Mouse (Mus musculus) embryonic facial prominence, embryonic 10.5 days (tissue): ENCODE results near the gene Nanp. TPM values are rescaled to one million over a fixed set of nuclear protein-coding genes. Genes with fewer than 3 reads are reported as not detected.
A peak's percentile ranks its signal among the peaks of the same experiment; 100 is the strongest.

ENCODE experiments used
- DNase-seq: peaks from one replicate; pipeline ENCODE4 v3.0.0-alpha.2; 2017; ENCODE audit warnings: low spot score
- H3K27ac ChIP-seq: fragments of 300-500 bp; sonication (generic); replicated peaks from 2 replicates; pipeline ENCODE4 v1.5.1; 2016; ENCODE audit warnings: mild to moderate bottlenecking
- H3K27me3 ChIP-seq: fragments of 300-500 bp; sonication (generic); replicated peaks from 2 replicates; pipeline ENCODE4 v1.6.1; 2016; ENCODE audit warnings: low read depth, mild to moderate bottlenecking; ENCODE audit not compliant: poor library complexity, severe bottlenecking
- H3K36me3 ChIP-seq: fragments of 300-500 bp; sonication (generic); replicated peaks from 2 replicates; pipeline ENCODE4 v1.6.1; 2016; ENCODE audit warnings: mild to moderate bottlenecking, moderate library complexity
- H3K4me1 ChIP-seq: fragments of 300-500 bp; sonication (generic); 2 replicates; pipeline ENCODE4 v1.6.1; 2016
- H3K4me3 ChIP-seq: fragments of 300-500 bp; sonication (generic); 2 replicates; pipeline ENCODE4 v1.5.1; 2016; ENCODE audit warnings: mild to moderate bottlenecking, moderate library complexity
- H3K9me3 ChIP-seq: fragments of 300-500 bp; sonication (generic); 2 replicates; pipeline ENCODE4 v1.6.1; 2016; ENCODE audit warnings: mild to moderate bottlenecking
- WGBS: fragments of 180-500 bp; shearing (Covaris S2); methylation state at CpG from one replicate; pipeline ENCODE4 v1.1.7; 2016; 5-methylcytosine and 5-hydroxymethylcytosine counted together
- polyA plus RNA-seq: library from polyadenylated mRNA; unstranded; fragments of >200 nt; fragmentation: Nextera tagmentation; extraction: Ambion mirVana; gene quantifications from 2 replicates; pipeline ENCODE4 v1.2.1, GENCODE M21; 2016

The Nanp gene
- 49.1 and 49.5 TPM in 2 replicates for polyA plus RNA-seq

DNA sequence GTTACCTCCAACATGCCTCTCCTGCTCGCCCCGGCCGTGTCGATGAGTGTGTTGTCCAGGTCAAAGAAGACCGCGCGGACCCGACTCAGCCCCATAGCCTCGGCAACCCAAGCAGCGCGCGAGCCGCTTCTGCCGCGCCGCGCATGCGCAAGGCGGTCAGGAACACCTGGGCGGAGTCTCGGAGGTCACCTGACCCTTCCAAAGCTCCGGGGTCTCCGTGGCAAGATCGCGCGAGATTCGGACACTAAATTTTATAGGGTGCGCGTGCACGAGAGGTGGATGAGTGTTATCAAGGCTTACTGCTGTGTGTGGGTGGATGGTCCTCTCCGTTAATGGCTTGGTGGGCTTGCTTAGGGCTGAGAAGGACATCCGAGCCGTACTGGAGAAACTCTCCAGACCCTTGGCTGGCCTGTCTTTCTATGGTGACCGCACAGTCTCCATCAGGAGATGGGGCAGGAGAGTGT is at the start of gene Nanp, which contains the start of gene Ninl:
TSS of gene Nanp (minus strand) at position 167 of the 464 bp plus-strand sequence.
TSS of gene Ninl (minus strand) at position 151 of the 464 bp plus-strand sequence.
- WGBS, result 2% methylated on average over 34 of the region's 34 CpGs
- Histone ChIP-seq H3K27me3 (no peaks in the 10 kb centered on the region), H3K9me3 (no peaks in the 10 kb centered on the region), H3K27ac (peak within 1 kb of the TSS; percentile 98), H3K4me1 (peaks cover 14% of the 10 kb centered on the region), H3K36me3 (no peaks in the 10 kb centered on the region; the same call in 1 of the 2 replicates), H3K4me3 (peak within 1 kb of the TSS; percentile 95)
- DNase-seq, result peak; percentile 95

DNA sequence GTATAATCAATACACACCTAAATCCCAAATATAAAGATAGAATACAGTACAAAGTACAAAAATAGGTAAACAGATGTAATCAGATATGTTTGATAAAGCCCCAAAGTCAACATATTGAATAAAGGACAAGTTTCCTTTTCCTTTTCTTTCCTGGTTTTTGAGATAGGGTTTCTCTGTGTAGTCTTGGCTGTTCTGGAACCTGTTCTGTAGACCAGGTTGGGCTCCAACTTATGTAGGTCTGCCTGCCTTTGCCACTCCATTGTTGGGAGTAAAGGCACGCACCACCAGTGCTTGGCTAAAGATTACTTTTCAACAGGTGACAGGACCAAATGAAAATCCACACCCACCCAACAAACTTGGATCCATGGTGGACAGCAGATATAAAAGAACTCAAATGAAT is 17.4 kb upstream of the Nanp start:
- Histone ChIP-seq H3K4me3 (no peak overlapping the region), H3K36me3 (no peaks in the 10 kb centered on the region), H3K9me3 (0 out of 2 replicates have a peak, but pooled peaks cover 4% of the 10 kb centered on the region), H3K4me1 (no peaks in the 10 kb centered on the region), H3K27me3 (no peaks in the 10 kb centered on the region), H3K27ac (no peak overlapping the region)
- WGBS, result 95% methylated on average over 1 of the region's 1 CpGs
- no peak for DNase-seq

DNA sequence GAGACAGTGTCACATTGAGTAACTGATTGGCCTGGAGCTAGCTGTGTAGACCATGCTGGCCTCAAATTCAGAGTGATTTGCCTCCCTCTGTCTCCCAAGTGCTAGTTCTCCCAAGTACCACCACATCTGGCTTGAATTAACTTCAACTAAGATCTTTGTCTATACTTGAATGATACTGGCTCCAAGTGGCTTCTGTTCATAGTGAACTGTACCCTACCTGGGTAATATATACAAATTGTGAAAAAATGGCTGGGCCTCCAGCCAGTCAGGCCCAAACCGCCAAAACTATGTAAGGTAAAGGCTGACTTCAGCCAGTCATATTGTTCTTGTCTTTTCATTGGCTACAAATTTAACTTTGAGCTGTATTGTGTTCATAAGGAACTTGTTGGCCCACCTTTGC is 1.2 kb upstream of the Nanp start:
- Histone ChIP-seq H3K4me3 (no peak overlapping the region), H3K9me3 (no peaks in the 10 kb centered on the region)

DNA sequence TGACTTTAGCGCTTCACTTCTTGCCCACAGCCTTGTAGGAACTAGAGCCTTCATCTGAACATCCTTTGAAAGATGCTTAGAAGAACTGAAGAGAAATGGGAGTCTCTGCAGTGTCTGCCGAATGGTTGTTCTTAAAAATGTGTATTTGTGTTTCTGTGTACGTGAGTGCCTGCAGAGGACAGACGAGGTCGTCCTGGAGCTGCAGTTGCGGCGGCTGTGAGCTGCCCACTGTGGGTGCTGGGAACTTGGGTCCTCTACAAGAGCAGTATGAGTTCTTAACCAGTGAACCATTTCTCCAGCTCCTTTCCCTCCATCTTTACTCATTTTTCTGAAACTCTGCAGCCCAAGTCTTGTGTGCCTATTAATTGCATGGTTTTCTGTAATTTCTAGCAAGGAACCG is 528 bp upstream of the Nanp start:
- no peaks in the 10 kb centered on the region for H3K36me3 ChIP-seq
- 54% methylated on average over 8 of the region's 8 CpGs for WGBS
- H3K27me3 ChIP-seq, result no peaks in the 10 kb centered on the region
- peaks cover 14% of the 10 kb centered on the region for H3K4me1 ChIP-seq
- DNase-seq, result no peak
- peak overlapping the region; percentile 95 for H3K4me3 ChIP-seq
- H3K27ac ChIP-seq, result peak overlapping the region; percentile 98
- no peaks in the 10 kb centered on the region for H3K9me3 ChIP-seq

More for the DNA sequence above, 1.2 kb upstream of the Nanp start:
- Histone ChIP-seq H3K27ac (no peak overlapping the region), H3K4me1 (peaks cover 14% of the 10 kb centered on the region), H3K27me3 (no peaks in the 10 kb centered on the region), H3K36me3 (no peaks in the 10 kb centered on the region)
- WGBS, result 94% methylated on average over 1 of the region's 1 CpGs
- no peak for DNase-seq

DNA sequence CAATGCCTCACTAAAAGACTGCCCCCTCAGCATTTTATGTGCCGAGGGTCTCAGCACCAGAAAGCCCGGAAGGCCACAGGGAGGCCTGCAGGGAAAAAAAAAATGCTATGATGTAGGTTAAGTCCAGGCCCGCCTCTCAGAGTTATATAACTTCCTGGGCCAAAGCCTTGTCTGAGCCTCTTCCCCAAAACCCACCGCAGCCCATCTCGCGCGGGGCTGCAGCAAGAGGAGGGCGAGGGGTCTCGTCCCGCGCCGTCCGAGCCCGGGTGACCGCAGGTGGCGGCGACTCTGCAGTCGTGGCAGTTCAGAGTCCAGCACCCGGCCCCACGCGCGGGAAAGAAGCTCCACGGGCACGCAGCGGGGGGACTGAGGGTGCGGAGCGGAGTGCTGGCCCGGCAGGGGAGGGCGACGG is 381 bp downstream of the Nanp start:
- H3K4me1 ChIP-seq, result peaks cover 14% of the 10 kb centered on the region

DNA sequence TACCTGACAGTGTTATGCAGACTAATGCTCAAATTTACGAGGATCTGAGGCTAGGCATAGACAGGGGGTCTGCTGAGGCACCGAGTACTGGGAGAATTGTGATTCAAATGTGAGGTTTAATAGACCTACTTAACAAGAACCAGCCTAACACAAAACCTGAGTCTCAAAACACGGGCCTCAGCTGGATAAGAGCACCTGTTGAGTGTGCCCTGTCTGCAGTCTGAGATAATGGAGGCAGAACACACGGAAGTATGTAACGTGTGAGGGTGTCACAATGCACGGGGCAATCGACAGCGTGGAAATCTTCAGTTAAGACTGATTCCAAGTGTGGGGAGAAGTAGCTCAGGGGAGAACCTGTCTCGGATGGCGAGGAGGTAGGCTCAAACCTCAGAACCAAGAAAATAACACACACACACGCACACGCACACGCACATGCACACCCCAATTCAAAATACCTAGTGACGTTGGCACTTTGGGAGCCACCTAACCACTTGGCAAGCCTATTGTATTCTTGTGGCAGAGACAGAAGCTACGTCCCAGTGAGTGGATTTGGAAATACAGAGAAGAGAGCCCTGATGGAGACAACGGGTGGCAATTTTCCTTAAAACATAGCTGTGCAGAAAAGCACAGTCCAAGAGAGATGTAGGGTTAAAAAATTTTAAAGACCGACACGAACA is 1.2 kb downstream of the Nanp start:
- WGBS, result 77% methylated on average over 18 of the region's 18 CpGs

More for the DNA sequence above, 381 bp downstream of the Nanp start:
- Histone ChIP-seq H3K4me3 (peak overlapping the region; percentile 95), H3K36me3 (no peaks in the 10 kb centered on the region; the same call in 1 of the 2 replicates), H3K27ac (peak overlapping the region; percentile 98), H3K27me3 (no peaks in the 10 kb centered on the region), H3K9me3 (no peaks in the 10 kb centered on the region)
- WGBS, result 1% methylated on average over 30 of the region's 30 CpGs
- DNase-seq, result peak; percentile 68

DNA sequence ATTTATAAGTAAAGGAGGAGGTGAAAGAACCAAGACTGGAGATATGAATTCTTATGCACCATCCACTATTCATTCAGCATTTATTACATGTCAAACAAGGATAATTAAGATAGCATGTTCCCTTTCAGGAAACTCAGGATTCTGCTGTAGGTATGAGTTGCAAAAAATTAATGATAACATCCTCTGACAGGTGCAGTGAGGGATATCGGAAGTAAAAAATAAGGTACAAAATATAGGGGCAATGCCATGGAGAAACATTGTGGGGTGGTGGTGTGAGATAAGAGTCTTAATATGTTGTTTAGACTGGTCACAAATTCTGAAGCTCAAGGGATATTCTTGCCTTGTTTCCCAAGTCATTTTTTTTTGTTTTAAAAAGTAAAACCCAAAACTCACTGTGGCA is 1.9 kb downstream of the Nanp start:
- H3K27ac ChIP-seq, result no peak overlapping the region
- peaks cover 14% of the 10 kb centered on the region for H3K4me1 ChIP-seq
- H3K9me3 ChIP-seq, result no peaks in the 10 kb centered on the region
- peaks cover 8% of the 10 kb centered on the region; the same call in 1 of the 2 replicates for H3K36me3 ChIP-seq
- no peaks in the 10 kb centered on the region for H3K27me3 ChIP-seq
- peak overlapping the region; percentile 95 for H3K4me3 ChIP-seq
- WGBS, result 97% methylated on average over 1 of the region's 1 CpGs
- no peak for DNase-seq

More for the DNA sequence above, 1.2 kb downstream of the Nanp start:
- peaks cover 14% of the 10 kb centered on the region for H3K4me1 ChIP-seq
- DNase-seq, result no peak
- H3K36me3 ChIP-seq, result peaks cover 4% of the 10 kb centered on the region; the same call in 1 of the 2 replicates
- no peaks in the 10 kb centered on the region for H3K9me3 ChIP-seq
- H3K27ac ChIP-seq, result peak overlapping the region; percentile 98
- no peaks in the 10 kb centered on the region for H3K27me3 ChIP-seq
- H3K4me3 ChIP-seq, result peak overlapping the region; percentile 95

DNA sequence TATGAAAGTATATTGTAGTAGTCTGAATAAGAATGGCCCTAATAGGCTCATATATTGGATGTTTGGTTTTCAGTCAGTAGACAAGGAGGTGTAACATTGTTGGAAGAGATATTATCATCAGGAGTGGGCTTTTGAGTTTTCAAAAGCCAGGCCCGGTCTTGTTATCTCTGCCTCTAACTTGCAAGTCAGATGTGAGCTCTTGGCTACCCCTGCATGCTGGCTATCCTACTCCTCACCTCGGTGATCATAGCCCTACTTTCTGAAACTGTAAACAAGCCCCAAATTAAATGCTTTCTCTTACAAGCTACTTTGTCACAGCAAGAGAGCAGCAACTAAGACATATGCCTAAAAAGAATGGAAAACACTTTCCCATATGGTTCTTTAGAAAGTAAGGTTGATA is 2.5 kb downstream of the Nanp start:
- DNase-seq, result no peak
- Histone ChIP-seq H3K4me3 (no peak overlapping the region), H3K27me3 (no peaks in the 10 kb centered on the region), H3K4me1 (peaks cover 14% of the 10 kb centered on the region), H3K27ac (no peak overlapping the region), H3K36me3 (peaks cover 8% of the 10 kb centered on the region; the same call in 1 of the 2 replicates), H3K9me3 (no peaks in the 10 kb centered on the region)
- 91% methylated on average over 2 of the region's 2 CpGs for WGBS

DNA sequence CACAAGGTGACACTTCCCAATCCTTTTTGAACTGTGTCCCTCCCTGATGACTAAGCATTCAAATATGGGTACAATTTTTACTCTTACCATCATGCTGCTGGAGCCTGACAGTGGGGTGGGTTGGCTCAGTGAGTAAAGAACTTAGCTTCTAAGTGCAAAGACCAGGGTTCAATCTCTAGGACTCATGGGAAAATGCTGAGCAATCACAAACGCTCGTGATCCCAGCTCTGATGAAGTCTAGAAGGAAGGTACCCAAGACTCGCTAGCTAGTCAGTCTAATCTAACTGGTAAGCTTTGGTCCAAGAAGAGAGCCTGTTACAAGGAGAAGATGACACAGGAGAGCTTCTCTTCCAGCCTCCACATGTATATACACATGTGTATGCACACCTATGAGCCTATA is 4.8 kb downstream of the Nanp start:
- peaks cover 11% of the 10 kb centered on the region for H3K36me3 ChIP-seq
- no peaks in the 10 kb centered on the region for H3K27me3 ChIP-seq
- no peak overlapping the region for H3K4me3 ChIP-seq
- no peak overlapping the region for H3K27ac ChIP-seq
- no peak for DNase-seq
- no peaks in the 10 kb centered on the region for H3K9me3 ChIP-seq
- WGBS, result 90% methylated on average over 3 of the region's 3 CpGs
- peaks cover 10% of the 10 kb centered on the region for H3K4me1 ChIP-seq

DNA sequence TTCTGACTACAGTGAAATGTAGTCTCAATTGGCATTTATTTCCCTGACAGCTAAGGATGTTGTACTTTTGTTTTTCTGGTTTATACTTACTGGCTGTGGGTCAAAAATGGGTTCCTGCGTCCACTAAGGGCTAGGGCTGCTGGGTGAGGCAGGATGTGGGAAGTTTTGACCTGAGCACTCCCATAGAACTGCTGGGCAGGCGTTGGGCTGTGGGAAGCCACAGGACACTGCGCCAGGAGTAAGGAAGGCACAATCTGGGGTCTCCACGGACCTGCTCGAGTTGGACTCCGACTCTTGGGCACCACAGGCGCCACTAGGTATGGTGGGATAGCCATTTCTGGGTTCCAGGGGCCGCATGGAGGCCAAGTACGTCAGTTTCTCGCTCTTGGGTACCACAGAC is 18.0 kb downstream of the Nanp start:
- no peaks in the 10 kb centered on the region for H3K9me3 ChIP-seq
- no peak overlapping the region for H3K4me3 ChIP-seq
- H3K27me3 ChIP-seq, result no peaks in the 10 kb centered on the region
- DNase-seq, result no peak
- WGBS, result 87% methylated on average over 10 of the region's 10 CpGs
- H3K27ac ChIP-seq, result no peak overlapping the region
- peaks cover 20% of the 10 kb centered on the region for H3K36me3 ChIP-seq
- H3K4me1 ChIP-seq, result no peaks in the 10 kb centered on the region

DNA sequence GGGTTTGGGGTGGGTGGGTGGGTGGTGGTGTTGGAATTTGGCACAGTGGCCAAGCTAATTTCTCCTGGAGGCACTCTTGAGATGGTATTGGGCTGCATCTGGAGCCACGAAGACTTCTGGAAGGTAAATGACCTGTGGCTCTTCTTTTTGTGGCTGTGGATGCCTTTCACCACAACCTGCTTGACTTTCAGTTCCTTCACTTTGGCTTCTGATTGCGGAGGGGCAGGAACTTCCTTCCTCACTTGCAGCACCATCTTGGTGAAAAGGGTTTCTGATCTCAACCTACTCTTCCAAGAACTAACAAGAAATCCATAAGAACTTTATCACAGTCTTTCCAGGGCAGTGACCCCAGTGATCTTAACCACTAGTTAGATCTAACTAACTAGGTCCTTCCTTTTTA is 23.9 kb downstream of the Nanp start:
- WGBS, result 91% methylated on average over 2 of the region's 2 CpGs
- H3K9me3 ChIP-seq, result no peaks in the 10 kb centered on the region

DNA sequence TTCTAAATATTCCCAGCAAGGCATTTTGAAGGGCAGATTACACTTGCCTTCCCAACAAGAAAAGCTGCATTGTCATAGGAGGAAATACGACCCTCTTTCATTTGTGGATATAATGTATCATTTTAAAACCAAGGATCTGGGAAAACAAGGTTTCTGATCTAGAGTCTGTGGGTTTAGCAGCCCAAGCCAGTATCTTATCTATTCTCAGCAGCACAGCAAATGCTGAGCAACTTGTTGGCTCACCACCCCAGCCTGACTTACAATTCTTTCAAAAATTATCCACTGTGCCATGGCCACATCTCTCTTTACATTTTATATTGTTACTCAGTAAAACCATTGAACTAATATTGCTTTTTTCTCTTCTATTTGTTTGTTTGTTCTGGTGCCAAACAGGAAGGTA is 27.9 kb downstream of the Nanp start:
- no peak for DNase-seq
- no peaks in the 10 kb centered on the region for H3K27me3 ChIP-seq
- 74% methylated on average over 1 of the region's 1 CpGs for WGBS

More for the DNA sequence above, 23.9 kb downstream of the Nanp start:
- no peak overlapping the region for H3K27ac ChIP-seq
- no peak for DNase-seq
- no peaks in the 10 kb centered on the region for H3K27me3 ChIP-seq
- H3K36me3 ChIP-seq, result no peaks in the 10 kb centered on the region
- no peak overlapping the region for H3K4me3 ChIP-seq
- H3K4me1 ChIP-seq, result no peaks in the 10 kb centered on the region

DNA sequence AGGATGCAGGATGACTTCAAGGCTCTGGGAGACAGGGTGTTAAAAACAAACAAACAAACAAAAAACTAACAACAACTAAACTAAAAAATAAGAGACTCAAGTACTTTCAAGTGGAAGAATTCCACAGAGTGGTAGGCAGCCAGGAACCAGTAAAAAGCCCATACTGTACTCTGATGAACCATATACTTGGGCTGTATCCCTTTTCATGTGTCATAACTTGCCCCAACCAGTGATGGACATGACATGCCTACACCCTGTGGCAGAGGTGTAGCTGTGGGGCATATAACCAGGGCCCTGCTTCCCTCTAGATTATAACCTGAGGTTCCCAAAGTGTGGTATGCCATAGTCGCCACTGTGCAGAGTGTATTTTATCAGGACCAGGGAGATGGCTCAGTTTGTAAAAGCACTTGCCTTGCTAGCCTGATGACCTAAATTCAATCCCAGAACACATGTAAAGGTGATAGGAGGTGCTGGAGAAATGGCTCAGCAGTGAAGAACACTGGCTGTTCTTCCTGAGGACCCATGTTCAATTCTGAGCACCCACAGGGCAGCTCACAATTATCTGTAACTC is 29.6 kb downstream of the Nanp start:
- peak overlapping the region; percentile 83 for H3K4me3 ChIP-seq
- H3K27ac ChIP-seq, result peak overlapping the region; percentile 95
- WGBS, result 83% methylated on average over 1 of the region's 1 CpGs
- no peaks in the 10 kb centered on the region for H3K36me3 ChIP-seq
- no peaks in the 10 kb centered on the region for H3K9me3 ChIP-seq
- no peaks in the 10 kb centered on the region for H3K27me3 ChIP-seq
- peak; percentile 7 for DNase-seq
- peaks cover 20% of the 10 kb centered on the region for H3K4me1 ChIP-seq

More for the DNA sequence above, 27.9 kb downstream of the Nanp start:
- H3K9me3 ChIP-seq, result no peaks in the 10 kb centered on the region
- H3K36me3 ChIP-seq, result no peaks in the 10 kb centered on the region
- no peak overlapping the region for H3K27ac ChIP-seq
- peaks cover 20% of the 10 kb centered on the region for H3K4me1 ChIP-seq
- H3K4me3 ChIP-seq, result no peak overlapping the region
